Mouse (Mus musculus) left cerebral cortex, postnatal 36 days (tissue): Measurements from ENCODE around the gene Slc13a2. TPM values are rescaled to one million over a fixed set of nuclear protein-coding genes. Genes with fewer than 3 reads are reported as not detected.

Experiments used
- DNase-seq, 2 experiments: peaks; one replicate each; pipeline ENCODE4 v3.0.0; 2021 to 2022; ENCODE audit warnings: low spot score in 2 of 2, mixed read lengths in 1 of 2
- intact Hi-C: fragments of 180-260 bp; cut with DNase I; formaldehyde crosslinking; loops from one replicate; pipeline ENCODE4 v1.15.1; 2025
- total RNA-seq, 2 experiments: library from RNA; stranded (reverse); gene quantifications; 2 replicates each; pipeline ENCODE4 v1.2.3; 2021

Gene Slc13a2
- total RNA-seq, 2 experiments from 2014 or later = not detected

DNA sequence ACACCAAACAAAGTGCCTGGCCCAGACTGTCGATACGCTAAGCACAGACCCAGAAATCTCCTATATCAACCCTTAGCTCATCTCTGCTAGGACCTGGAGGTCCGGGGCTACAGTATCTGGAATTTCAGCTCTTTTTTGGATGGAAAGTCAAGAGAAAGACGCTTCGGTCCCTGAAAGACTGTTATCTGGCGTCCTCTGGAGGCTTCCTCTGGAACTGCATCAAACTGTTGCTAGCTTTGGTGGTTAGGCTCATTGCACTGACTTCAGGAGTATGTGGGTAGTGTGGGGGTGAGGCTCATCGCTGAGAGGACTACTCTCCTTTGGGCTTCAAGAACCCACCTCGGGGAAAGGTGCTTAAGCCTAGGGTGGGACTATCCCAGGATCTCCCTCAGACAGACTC, 22.3 kb downstream of the Slc13a2 start:
- intact Hi-C loops = loop anchor here (1.0 kb wide), 1 partner anchor 37 kb away; no protein-coding TSS in a partner anchor
- peak; percentile 69 to 72 for DNase-seq

DNA sequence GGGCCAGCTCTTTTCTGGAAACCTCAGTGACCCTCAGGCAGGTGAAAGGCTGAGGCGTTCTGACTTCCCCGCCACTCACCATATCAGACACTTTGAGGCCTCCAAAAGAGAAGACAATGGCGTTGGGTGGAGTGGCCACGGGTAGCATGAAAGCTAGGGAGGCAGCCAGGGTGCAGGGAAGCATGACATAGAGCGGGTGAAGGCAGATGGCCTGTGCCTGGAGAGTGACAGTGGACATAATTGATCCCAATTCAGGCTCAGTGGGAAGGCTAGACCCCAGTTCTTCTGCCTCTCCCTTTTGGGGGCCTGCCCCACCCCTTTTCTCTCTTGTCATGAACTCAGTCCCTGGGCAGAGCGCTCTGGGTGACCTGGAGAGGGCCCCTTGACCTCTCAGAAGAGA, 23.8 kb downstream of the Slc13a2 start:
- intact Hi-C loops = no loop called here
- no peak for DNase-seq

GRCm38 (mm10) chr11:78397397-78397796, 24.6 kb downstream of the Slc13a2 start:
- DNase-seq = peak in 1 of 2 experiments; percentile 15
- intact Hi-C loops = no loop called here

GRCm38 (mm10) chr11:78396950-78397349, 25.1 kb downstream of the Slc13a2 start:
- intact Hi-C loops = no loop called here
- DNase-seq = no peak

DNA sequence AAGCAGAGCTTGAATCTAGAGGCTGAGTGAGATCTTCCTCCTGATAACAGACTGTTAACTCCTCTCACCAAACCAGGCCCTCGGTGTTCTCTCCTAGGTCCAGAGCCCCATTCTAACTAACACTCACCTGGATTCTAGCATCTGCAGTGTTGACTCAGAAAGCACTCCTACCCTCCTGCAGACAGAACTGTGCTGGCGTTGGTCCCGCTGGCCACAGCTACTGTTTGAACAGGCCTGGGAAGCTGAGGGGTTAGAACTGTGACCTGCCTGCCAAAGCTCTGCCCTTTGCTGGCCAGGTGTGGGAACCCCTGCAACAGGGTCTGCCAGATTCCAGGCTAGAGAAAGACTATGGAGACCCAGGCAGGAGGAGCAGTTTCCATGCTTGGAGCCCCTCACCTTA, 29.3 kb downstream of the Slc13a2 start:
- no peak for DNase-seq
- intact Hi-C loops = no loop called here

- no peak for DNase-seq
- intact Hi-C loops = no loop called here
These were observed 35.4 kb downstream of the Slc13a2 start, which contains the start of gene Foxn1 for GRCm38 (mm10) chr11:78386508-78387043. Gene Foxn1, minus strand, starts transcription at chr11:78386558.

- intact Hi-C loops = no loop called here
- DNase-seq = no peak
These were observed 36.2 kb downstream of the Slc13a2 start for GRCm38 (mm10) chr11:78385776-78386175.

DNA sequence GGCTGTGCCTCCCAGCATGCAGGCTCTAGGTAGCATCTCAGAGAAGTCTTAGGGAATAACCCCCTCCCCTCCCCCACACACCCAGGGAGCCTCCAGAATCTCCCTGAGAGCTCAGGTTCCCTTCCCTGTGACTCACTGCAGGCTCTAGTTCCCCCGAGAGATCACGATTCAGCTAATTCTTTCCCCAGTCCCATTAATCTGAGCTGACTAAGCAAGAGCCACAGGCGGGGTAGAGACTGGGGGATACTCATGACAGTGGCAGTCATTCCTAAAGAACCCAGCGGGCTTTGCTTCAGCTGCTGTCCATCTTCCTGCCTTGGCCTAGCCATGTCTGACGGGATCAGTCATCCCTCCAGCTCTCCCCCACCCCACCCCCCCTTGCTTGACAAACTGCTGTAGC, 39.3 kb downstream of the Slc13a2 start:
- intact Hi-C loops = no loop called here
- DNase-seq = no peak

GRCm38 (mm10) chr11:78382286-78382685, 39.7 kb downstream of the Slc13a2 start:
- intact Hi-C loops = no loop called here
- DNase-seq = no peak

GRCm38 (mm10) chr11:78380996-78381395, 41.0 kb downstream of the Slc13a2 start:
- intact Hi-C loops = no loop called here
- no peak for DNase-seq

GRCm38 (mm10) chr11:78380351-78380750, 41.7 kb downstream of the Slc13a2 start:
- no peak for DNase-seq
- intact Hi-C loops = no loop called here

DNA sequence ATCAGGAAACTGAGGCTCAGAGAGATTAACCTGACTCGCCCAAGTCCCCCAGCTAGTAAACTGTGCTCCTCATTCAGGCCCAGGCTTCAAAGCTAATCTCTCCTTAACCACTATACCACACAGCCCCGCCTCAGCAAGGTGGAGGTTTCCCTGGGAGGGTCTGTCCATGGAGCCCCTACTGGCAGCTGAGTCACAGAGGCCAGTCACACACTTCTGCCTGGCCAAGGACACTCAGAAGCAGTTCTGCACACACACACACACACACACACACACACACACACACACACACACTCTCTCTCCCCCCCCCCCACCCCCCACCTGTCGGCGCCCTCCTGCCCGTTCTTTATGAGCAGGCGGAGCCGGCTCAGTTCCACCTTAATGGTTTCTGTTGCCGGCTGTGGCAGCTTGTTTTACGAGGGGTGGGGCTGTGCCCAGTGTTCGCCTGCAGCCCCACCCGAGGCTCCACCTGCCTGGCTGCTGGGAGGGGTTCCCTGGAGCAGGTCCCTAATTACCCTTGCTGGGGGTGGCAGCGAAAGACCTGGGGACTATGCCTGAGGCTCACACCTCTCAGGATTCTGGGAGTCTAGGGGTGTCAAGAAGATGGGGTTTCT, 44.4 kb downstream of the Slc13a2 start:
- DNase-seq = no peak
- intact Hi-C loops = no loop called here

DNA sequence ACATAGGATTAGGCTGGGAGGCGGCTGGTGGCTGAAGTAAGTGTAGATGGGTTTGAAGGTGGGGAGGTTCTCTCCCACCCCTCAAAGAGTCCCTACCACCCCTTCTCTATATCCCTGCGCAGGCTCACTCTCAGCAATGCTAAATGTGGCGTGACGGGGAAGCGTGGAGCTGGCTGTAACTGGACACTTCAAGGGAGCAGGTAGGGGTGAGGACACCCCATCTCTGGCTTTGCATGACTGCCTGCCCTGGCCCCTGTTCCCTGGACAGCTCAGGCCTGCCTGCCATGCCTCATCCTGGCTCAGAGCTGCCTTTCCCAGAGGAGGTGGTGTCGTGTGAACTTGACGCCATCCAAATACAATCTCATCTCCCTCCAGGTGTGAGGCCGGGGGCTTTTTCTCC, 47.9 kb downstream of the Slc13a2 start:
- intact Hi-C loops = no loop called here
- DNase-seq = no peak

DNA sequence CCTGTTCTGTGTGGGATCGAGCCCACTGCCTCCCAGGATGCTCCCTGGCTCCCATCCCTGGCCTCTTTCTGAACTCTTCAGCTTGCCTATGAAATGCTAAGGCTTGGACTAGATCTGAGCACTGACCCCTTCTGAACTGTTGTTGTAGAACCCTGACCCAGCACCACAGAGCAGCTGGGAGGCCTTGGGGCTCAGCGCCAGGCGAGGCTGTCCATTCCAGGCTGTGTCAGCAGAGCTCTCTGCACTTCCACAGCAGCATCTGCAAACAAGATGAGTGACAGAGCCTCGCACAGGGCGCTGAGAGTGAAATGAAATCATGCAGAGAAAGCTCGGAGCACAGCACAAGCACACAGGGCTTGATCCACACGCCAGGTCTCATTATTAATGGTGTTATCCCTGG, 49.4 kb downstream of the Slc13a2 start:
- no peak for DNase-seq
- intact Hi-C loops = no loop called here

DNA sequence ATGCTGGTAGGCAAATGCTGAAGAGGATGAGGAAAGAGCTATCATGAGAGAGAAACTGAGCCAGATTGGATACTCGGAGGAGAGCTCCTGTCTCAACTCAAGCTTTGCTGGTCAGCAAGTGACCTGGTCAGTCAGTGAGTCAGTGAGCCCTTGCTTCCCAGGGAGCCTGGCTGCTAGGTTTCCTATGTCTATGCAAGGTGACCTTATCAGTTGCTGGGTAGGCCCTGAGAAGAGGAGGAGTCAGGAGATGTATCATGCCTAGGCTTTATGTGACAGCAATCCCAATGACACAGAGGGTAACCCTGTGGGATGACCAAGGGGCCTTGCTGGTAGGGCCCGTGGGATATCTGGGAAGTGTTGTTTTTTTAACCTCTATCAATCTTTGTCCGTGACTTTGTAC, 49.9 kb downstream of the Slc13a2 start:
- DNase-seq = no peak
- intact Hi-C loops = no loop called here

DNA sequence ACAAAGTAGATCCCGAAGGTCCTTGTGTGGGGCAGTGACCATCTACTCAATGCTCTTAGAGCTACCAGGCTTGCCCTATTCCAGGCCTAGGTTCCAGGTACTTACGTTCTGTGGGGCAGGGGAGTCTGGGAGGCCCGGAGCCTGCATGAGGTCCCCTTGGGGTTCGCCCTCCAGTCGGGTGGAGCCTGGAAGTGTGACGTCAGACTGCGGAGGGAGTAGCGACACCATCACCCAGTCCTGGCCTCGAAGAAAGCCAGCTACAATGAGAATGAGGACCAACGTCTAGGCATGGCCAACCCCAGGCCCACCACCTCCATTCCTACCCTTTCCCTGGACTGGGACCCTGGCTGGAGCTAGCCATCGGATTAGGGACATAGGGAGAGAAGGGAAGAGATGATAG, 50.3 kb downstream of the Slc13a2 start:
- no peak for DNase-seq
- intact Hi-C loops = no loop called here

- no peak for DNase-seq
- intact Hi-C loops = no loop called here
These were observed 51.6 kb downstream of the Slc13a2 start for GRCm38 (mm10) chr11:78370389-78370788.

- no peak for DNase-seq
- intact Hi-C loops = no loop called here
These were observed 54.4 kb downstream of the Slc13a2 start for GRCm38 (mm10) chr11:78367456-78368225.

DNA sequence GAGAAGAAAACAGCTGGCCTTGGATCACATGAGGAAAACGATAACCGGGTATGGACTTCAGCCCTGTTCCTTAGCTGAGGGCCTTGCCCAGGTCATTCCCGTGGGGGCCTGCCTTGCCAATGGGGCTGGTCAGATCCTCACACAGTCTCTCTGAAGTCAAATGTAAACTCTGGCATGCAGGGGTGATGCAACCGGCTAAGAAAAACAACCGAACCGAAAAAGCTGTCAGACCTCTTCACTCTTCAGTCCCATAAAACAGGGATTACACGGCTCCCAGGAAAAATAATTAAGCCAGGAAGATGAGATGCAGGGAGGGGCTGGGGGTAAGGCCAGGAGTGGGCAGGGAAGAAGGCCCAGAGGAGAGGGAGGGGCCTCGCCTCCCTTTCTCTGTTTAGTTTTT, 57.9 kb downstream of the Slc13a2 start:
- DNase-seq = no peak

GRCm38 (mm10) chr11:78363309-78364007, 58.6 kb downstream of the Slc13a2 start:
- DNase-seq = no peak
- intact Hi-C loops = loop anchor here (5.0 kb wide), 1 partner anchor 89 kb away; no protein-coding TSS in a partner anchor

More for the DNA sequence above, 57.9 kb downstream of the Slc13a2 start:
- intact Hi-C loops = loop anchor here (5.0 kb wide), 1 partner anchor 88 kb away; no protein-coding TSS in a partner anchor
